Mouse (Mus musculus) thymus, adult 2 months (tissue): ENCODE data around the gene Ftsj1.

Experiments
- CTCF ChIP-seq: fragments of 200-500 bp; IDR thresholded peaks from 2 replicates; pipeline ENCODE4 v1.5.1; 2012; ENCODE audit warnings: mild to moderate bottlenecking, control low read depth, low read length, moderate library complexity, borderline replicate concordance; ENCODE audit not compliant: control insufficient read depth, poor library complexity, insufficient read depth; ENCODE audit errors: extremely low read depth
- POLR2A ChIP-seq: fragments of 200-500 bp; IDR thresholded peaks from 2 replicates; pipeline ENCODE4 v1.6.1; 2012; ENCODE audit warnings: mild to moderate bottlenecking, low read length, control low read depth, moderate library complexity; ENCODE audit not compliant: control insufficient read depth, poor library complexity, insufficient read depth; ENCODE audit errors: extremely low read depth

DNA sequence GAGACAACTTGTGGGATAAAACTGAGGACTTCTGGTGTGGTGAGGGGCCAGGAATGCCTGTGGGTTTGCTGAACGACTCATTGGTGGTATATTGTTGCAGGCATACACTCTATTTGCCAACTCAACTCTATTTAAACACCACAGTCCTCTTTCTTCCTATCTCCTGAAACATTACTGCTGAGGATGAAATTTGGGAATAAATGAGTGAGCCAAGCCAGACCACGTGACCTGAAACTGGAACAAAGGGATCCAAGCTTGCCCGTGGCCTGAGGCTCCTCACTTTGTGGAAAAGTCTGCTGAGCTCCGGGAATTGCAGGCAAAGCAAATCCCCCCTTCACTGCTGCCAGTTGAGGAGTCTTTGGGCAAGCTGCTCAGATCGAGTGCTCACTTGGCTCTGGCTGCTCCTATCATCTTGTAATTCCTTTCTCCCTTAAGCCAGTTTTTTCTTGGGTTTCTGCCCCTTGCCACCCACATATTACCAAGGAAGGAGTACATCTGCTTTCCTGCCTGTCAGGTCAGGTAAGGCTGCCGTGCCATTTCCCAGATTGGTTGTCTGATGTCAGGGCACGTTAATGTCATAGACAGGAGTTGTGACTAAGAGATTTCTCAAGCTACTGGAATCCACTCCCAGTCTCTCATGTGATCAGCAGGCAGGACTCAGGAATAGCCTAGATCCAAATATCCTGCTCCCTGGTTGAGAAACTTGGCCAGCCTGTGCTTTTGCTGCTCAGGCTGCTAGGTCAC lies 29.4 kb downstream of the Ftsj1 start:
- TF ChIP-seq POLR2A (no peak), CTCF (no peak)
